Mouse (Mus musculus) kidney, postnatal 36 days (tissue): ENCODE measurements at regions not wholly inside any gene's neighbourhood (a gene's known extent, or its start where the extent isn't known, plus 50 kb on each side); places are given as distances from the start of the nearest gene placed in this dataset.
A peak's percentile ranks its signal among the peaks of the same experiment; 100 is the strongest.

Source experiments
- DNase-seq, 2 experiments: peaks; one replicate each; pipeline ENCODE4 v3.0.0; 2021 to 2022; ENCODE audit warnings: mixed read lengths in 2 of 2

GRCm38 (mm10) chr1:75612083-75612720, 66.1 kb downstream of the Slc4a3 start:
- DNase-seq, result no peak

- no peak for DNase-seq
Measured at GRCm38 (mm10) chr1:75613206-75613605, 67.1 kb downstream of the Slc4a3 start.

DNA sequence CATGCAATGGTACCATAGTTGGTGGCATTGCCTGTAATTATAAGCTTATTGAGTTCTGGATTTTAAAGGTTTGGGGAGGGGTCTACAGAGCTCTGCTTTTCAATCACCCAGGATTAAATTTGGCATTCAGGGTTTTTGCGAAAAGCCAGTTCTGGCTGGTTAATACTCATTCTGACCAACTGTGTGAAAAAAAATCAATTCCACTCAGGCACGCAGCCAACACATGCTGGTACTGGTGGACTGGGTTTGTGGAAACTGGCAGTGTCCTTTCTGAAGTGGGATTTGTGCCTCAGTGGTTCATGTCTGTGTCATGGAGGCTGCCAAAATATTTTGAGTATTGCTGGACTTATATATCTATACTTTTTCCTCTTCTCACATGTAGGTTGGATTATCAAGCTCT, 70.9 kb downstream of the Slc4a3 start:
- DNase-seq, result peak in 1 of 2 experiments; percentile 4

DNA sequence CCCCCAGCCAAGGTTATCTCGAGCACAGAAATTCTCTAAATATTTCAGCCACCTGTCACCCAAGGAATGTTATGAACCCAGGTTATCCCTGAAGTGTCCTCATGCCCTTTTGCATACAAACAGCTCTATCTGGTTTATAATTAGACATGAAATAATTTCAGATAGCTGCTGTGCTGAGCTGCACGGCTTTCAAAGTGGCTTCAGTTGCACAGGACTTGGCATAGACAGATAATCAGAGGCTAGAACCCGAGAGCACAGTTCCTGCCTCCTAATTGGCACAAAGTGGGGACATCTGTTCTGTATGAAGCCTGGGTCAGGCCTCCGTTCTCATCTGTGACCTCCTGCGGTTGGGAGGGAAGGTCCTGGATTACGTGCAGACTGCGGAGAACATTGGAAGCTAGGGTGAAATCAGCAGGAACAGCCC, 72.3 kb downstream of the Slc4a3 start:
- DNase-seq, result no peak

DNA sequence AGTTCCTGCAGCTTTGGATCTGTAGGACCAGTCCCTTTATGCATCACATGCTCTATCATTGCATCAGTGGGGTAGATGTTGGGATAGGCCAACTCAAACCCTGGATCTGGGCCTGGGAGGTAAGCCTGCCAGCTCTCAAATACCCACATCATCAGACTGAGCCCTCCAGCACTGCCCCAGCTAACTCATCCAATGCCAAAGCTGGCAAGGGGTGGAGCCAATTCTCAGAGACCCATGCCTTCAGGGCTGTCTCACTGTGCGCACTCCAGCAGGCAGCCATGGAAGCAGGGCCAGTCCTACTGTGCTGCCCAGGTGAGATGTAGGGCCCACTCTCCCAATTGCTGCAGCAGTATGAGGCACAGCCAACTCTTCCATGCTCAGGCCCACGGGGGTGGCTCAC, 84.2 kb downstream of the Slc4a3 start:
- no peak for DNase-seq

GRCm38 (mm10) chr1:75631729-75632128, 85.7 kb downstream of the Slc4a3 start:
- DNase-seq, result no peak

DNA sequence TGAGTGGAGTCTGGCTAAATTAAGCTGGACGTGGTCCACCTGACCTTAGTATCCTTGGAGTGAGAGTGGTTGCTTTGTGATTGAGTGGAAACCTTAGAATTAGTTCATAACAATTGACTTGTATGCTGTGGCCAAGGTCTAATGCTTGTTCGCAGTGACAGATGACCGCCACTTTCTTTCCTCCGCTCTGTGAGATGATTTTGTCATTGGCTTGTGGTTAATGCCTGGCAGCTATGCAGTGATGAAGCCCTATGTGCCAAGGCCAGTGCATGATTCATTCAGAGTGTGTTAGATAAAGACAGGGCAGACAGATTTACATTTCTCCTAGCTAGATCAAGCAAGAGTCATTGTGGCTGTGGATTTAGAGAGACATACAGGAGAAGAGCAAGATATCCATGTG, 89.5 kb downstream of the Slc4a3 start:
- DNase-seq, result peak; percentile 3 to 11

GRCm38 (mm10) chr1:75639031-75640001, 93.2 kb downstream of the Slc4a3 start:
- no peak for DNase-seq

DNA sequence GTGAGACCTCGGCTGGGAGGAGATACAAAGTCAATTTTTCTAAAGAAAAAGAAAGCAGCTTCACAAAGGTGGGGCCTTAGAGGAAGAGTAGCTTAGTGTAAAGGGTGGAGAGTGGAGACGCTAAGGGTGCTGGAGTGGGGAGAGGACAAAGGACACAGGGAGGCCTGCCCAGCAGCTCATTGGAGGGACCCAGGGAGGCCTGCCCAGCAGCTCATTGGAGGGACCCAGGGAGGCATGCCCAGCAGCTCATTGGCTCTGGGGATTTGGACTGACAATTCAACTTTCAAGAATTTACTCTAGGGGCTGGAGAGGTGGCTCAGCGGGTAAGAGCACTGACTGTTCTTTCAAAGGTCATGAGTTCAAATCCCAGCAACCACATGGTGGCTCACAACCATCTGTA, 96.4 kb downstream of the Slc4a3 start:
- no peak for DNase-seq

GRCm38 (mm10) chr1:75652547-75652946, 106.5 kb downstream of the Slc4a3 start:
- peak; percentile 53 to 76 for DNase-seq

DNA sequence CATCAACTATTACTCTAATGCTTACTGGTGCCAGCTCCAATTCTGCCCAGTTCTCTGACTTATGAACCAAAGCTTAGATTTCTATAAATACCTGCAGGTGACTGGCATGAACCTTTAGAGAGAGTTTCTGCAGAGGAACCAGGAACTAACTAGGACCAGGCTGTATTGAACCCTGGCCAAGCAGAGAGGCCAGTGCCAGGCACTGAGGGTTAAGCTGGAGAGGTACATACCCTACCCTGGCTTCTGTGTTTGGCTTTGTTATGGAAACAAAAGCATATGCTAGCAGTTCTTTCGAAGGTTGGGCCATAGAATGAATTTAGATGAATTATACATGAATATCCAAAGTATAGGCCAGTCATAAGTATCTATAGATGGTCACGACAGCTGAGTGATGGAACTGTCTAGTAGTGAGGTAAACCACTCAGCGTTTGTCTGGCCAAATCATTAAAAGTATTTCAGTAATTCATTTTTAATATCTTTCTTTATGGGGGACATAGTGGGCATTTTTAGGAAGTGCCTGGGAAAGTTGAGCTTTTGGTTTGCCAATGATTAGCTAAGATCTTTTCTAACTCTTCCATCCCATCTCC, 107.0 kb downstream of the Slc4a3 start:
- DNase-seq, result no peak

DNA sequence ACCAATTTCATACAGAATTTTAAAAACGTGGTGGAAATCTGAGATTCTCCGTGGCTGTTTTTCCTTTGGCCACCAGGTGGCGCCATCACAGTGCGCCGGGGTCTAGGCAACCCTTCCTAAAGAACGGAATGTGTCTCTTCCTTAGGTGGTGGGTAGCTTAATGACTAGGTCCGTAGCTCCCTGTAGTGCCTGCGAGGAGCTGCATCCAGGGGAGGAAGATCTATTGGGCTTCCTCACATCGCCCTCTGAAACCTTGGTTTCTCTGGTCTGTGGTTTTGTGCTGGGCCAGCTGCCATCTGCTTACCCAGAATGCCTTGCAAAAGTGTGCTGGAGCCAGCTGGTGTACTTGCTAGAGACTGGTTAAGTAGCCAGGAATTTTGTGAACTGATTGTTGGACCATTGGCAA, 107.6 kb downstream of the Slc4a3 start:
- peak; percentile 49 to 73 for DNase-seq

DNA sequence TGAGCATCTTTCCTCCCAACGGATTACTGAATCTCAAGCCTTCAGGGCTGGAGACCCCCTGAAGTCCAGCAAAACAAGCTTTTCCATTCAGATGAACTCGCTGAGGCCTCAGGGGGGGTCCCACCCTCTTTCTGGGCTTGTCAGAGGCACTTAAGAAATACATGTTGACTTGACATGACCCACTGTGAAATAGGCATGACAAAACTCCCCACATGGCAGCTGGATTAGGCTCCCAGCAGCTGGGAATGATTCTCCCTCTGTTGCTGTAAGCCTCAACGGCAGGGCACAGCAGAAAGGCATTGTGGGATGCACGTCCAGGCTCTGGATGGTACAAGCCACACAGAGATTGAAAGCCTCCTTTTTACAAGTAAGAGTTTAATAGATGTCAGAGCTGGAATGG, 110.5 kb downstream of the Slc4a3 start:
- DNase-seq, result no peak

DNA sequence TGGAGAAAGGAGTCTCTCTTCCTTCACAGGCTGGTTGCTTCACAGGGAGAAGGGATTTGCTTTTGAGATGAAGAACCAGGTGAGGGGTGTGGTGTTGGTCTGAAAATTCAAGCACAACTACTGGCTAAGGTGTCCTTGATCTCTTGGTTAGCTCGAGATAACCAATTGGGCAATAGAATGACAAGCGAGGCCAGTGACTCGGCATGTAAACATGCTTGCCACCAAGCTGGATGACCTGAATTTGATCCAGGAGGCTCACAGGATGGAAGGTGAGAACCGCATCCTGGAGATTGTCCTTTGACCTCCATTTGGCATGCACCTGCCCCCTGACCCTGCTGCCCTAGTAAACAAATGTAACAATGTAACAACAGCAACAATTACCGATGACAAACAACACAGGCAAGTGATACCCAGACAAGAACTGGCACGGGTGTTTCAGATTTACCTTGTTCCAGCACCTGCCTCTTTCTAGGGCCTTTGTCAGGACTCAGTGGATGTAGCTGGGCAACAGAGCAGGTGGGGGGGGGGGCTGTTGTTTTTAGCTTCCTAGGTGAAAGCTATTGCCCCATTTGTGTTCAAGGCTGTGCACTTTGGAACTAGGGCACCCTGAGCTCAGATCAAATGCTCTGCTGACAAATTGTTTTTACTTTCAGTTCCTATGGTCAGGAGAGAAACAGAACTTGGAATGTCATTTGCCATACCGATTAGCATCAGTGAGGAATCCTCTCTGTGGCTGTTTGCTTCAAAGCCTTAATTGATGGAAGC, 114.5 kb downstream of the Slc4a3 start:
- no peak for DNase-seq

GRCm38 (mm10) chr1:75662141-75662990, 116.3 kb downstream of the Slc4a3 start:
- no peak for DNase-seq

DNA sequence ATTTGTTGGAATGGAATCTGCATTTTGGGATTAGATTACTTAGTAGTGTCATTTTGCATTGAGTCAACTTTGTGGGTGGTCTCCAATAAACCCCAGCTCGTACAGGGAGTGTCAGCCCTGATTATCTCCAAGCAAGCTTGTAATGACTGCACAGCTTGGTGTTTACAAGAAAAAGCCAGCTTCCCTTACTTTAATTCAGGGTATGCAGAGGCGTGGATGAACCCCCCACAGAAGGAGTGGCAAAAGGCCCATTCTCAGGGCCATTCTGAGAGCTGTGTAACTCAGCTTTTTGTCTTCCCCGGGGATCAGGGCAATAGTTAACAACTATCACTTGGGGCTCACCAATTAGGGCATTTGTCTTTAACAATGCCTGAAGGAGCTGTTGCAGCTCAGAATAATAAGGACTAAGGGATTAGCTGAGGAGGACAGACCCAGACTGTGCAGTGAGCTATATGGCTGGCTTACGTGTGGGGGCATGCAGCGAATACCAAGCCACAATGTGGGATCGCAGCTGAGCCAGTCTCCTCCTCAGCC, 121.7 kb downstream of the Slc4a3 start:
- DNase-seq, result no peak

GRCm38 (mm10) chr1:75676295-75676694, 130.2 kb downstream of the Slc4a3 start:
- no peak for DNase-seq

- no peak for DNase-seq
Measured at GRCm38 (mm10) chr1:75677695-75678094, 131.6 kb downstream of the Slc4a3 start.

DNA sequence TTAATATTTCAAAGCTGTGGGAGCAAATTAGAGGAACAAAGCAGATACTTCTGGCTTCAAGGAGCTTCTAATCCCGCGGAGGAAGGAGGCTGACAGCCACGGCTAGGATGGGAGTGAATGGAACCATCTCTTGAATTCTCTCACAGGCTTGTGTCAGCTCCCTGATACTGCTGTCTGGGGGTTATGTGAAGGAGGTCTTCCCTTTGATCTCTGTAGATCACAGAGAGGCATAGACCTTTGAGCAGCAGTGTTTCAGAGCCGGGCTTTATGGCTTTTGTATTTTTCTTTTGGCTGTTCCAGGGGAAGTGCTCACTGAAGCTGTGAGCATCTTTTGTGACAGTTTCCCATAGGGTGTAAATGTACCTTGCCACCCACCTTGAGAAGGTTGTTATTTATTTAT, 132.2 kb downstream of the Slc4a3 start:
- no peak for DNase-seq

DNA sequence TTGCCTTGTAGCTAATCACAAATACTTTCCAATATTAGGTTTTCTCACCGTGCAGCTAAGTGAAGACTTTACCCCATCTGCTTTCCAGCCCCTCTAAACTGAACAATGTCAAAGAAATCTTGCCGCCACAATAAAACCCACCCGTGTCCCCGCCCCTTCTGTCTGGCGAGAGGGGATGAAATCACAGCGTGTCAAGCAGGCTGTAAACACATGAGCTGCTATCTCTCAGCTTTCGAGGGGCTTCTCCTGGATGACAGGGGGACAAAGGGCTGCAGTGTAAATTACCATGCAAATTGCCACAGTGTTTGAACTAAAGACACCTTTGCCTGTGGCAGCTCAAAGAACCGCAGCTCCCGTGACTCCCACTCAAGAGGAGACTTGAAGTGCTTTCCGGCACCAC, 134.3 kb downstream of the Slc4a3 start:
- DNase-seq, result no peak

- DNase-seq, result no peak
Measured at GRCm38 (mm10) chr1:75681913-75682312, 135.8 kb downstream of the Slc4a3 start.

DNA sequence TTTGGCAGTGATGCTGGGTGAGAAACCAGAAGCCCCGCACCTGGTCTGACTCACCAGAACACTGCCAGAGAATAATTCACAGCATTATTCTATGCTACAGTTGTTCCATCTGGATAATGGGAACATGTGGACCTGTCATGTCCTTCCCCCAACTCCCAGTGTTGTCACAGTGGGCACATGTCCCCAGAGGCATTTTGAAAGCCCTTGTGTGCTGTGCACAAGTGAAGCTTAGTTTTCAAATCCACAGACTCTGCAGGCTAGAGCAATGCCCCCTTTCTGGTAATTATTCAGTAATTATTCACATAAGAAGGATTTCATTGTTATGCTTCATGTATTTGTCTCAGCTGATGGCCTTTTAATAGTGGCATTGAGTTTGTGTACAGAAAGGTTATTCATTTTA, 146.7 kb downstream of the Slc4a3 start:
- DNase-seq, result no peak
